Mouse (Mus musculus) small intestine, adult 10 weeks (tissue): ENCODE data around the gene Psg18. TPM values are rescaled to one million over a fixed set of nuclear protein-coding genes. Genes with fewer than 3 reads are reported as not detected.

Experiments
- polyA plus RNA-seq: library from polyadenylated mRNA; stranded (reverse); fragments of 350-450 nt; fragmentation: Illumina TruSeq; extraction: RNeasy Lipid Tissue Mini Kit (QIAGEN cat#74804); gene quantifications from one replicate; pipeline ENCODE4 v1.2.3, GENCODE M21; 2014; ENCODE audit warnings: low replicate concordance

Gene Psg18
- polyA plus RNA-seq, result not detected

DNA sequence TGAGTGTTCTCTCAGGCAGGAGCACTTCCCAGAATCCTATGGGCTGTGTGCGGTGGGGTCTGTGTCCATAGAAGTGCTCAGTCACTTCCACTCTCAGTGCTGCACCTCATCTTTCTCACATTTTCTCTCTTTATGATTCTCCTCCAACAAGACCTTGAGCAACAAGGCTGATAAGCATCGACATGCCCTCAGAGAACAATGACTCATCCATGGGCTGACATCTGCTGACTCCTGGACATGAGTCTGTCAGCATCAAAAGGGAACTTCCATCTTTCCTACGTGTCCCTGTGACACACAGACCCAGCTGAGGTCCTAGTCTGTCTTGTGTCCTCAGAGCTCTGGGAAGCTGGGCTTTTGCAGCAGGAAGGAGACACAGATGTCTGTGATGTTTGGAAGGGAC, at the start of gene Psg18:
Gene Psg18 (minus strand): TSS at position 101 of the 400 bp plus-strand sequence.

Other genes starting within 250 kb of the Psg18 start
- not detected for gene Igfl3, start 178.5 kb downstream of the Psg18 start, polyA plus RNA-seq
- 0.33 TPM for gene Mill1, start 109.7 kb downstream of the Psg18 start, polyA plus RNA-seq
- gene Psg28, start 77.0 kb upstream of the Psg18 start, polyA plus RNA-seq, result not detected
- not detected for gene Psg26, start 129.2 kb upstream of the Psg18 start, polyA plus RNA-seq
- 2.3 TPM for gene Psg25, start 177.3 kb upstream of the Psg18 start, polyA plus RNA-seq
- not detected for gene Psg27, start 212.3 kb upstream of the Psg18 start, polyA plus RNA-seq